Mouse (Mus musculus) bone marrow, adult 2 months (tissue): ENCODE measurements around the gene Inip. TPM values are rescaled to one million over a fixed set of nuclear protein-coding genes. Genes with fewer than 3 reads are reported as not detected.
A peak's percentile ranks its signal among the peaks of the same experiment; 100 is the strongest.
"Not testable (repeated sequence)": the region's sequence is repeated elsewhere in the genome, so short reads cannot be mapped to it uniquely, and the experiment has no call there.

Experiments used
- H3K27ac ChIP-seq: fragments of 200-500 bp; 2 replicates; pipeline ENCODE4 v1.5.1; 2012; ENCODE audit warnings: low read depth, mild to moderate bottlenecking, control low read depth, inconsistent platforms, low read length; ENCODE audit not compliant: control insufficient read depth, poor library complexity, insufficient read depth
- H3K4me1 ChIP-seq: fragments of 200-500 bp; 2 replicates; pipeline ENCODE4 v1.6.1; 2011; ENCODE audit warnings: low read length; ENCODE audit not compliant: control insufficient read depth, insufficient read depth
- H3K4me3 ChIP-seq: fragments of 200-500 bp; replicated peaks from 2 replicates; pipeline ENCODE3; 2011; ENCODE audit warnings: mild to moderate bottlenecking, low read depth, low read length, control low read depth; ENCODE audit not compliant: control insufficient read depth
- CTCF ChIP-seq: fragments of 200-500 bp; IDR thresholded peaks from 2 replicates; pipeline ENCODE4 v1.5.1; 2011; ENCODE audit warnings: low read length, control low read depth; ENCODE audit not compliant: control insufficient read depth, insufficient read depth
- POLR2A ChIP-seq: fragments of 200-500 bp; IDR thresholded peaks from 2 replicates; pipeline ENCODE4 v1.6.1; 2011; ENCODE audit warnings: low read depth, mild to moderate bottlenecking, control low read depth, low read length, borderline replicate concordance; ENCODE audit not compliant: control insufficient read depth
- WGBS: fragments of 180-500 bp; shearing (Covaris S2); methylation state at CpG from one replicate; pipeline ENCODE4 v1.1.7; 2018; 5-methylcytosine and 5-hydroxymethylcytosine counted together
- polyA plus RNA-seq: library from polyadenylated mRNA; stranded (reverse); fragments of >200 nt; gene quantifications from 2 replicates; pipeline ENCODE4 v1.2.4, GENCODE M21; 2011; ENCODE audit warnings: low replicate concordance; ENCODE audit not compliant: missing spikeins, insufficient read depth, insufficient read length

The Inip gene
- polyA plus RNA-seq, 1 experiment: 27.6 TPM

DNA sequence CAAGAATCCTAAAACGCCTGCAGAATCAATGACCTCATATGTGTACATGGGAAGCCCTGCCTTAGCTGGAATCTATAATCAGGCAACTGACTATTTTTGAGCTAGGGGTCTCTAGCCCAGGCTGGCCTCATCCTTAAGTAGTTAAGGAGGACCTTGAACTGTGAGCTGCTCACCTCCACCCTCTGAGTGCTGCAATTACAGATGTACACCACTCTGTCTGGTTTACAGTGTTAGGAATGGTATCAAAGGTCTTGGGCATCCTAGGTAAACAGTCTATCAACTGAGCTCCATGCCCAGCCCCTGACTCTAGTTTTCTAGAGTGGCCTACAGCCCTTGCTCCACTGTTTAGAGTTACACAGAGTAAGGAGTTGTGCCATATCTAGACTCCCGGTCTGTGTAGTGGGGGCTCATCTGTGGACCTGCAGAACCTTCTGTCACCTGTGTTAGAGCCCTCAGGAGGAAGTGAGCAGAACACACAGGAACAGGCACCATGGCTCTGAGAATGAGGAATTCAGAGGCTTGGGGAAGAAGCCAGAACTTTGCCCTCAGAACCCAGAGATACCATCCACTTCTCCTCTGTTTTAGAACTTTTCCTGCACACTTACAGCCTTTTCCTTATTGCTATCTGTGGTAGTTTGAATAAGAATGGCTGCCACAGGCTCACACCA lies 5.5 kb downstream of the Inip start:
- no peak overlapping the region for H3K27ac ChIP-seq
- H3K4me3 ChIP-seq: no peak overlapping the region
- 47% methylated on average over 2 of the region's 2 CpGs for WGBS
- no peaks in the 10 kb centered on the region for H3K4me1 ChIP-seq
- TF ChIP-seq CTCF: no peak

DNA sequence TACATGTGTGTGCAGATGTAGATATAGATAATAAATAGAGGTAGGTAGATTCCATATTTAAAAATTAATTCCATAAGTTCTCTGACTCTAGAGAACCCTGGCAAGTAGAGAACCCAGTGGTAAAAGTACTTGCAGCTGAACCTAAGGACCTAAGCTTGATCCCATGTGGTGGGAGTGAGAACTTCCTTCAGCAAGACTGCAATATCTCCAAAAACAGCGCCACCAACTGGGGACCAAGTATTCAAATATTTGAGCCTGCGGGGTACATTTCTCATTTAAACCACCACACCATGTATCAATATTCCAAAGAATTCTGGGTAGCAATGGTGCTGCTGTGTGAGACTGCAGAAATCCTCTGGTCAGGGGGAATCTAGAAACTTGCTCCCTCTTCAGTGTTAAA lies 7.3 kb downstream of the Inip start:
- Histone ChIP-seq H3K4me3 (no peak overlapping the region), H3K27ac (no peak overlapping the region), H3K4me1 (no peaks in the 10 kb centered on the region)
- no peak for TF ChIP-seq POLR2A
- no peak for TF ChIP-seq CTCF
- 89% methylated on average over 2 of the region's 2 CpGs for whole genome bisulfite sequencing

DNA sequence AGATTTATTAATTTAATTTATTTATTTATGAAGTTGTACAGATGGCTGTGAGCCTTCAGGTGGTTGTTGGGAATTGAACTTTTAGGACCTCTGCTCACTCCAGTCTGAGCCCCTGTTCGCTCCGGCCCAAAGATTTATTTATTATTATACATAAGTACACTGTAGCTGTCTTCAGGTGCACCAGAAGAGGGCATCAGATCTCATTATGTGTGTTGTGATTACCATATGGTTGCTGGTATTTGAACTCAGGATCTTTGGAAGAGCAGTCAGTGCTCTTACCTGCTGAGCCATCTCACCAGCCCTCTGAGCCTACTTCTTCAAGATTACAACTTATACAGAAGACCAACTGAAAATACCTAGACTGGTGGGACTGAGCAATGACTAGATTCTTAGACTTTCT lies 7.8 kb downstream of the Inip start:
- H3K4me3 ChIP-seq, H3K27ac ChIP-seq, H3K4me1 ChIP-seq: not testable (repeated sequence)
- WGBS: 76% methylated on average over 2 of the region's 2 CpGs

DNA sequence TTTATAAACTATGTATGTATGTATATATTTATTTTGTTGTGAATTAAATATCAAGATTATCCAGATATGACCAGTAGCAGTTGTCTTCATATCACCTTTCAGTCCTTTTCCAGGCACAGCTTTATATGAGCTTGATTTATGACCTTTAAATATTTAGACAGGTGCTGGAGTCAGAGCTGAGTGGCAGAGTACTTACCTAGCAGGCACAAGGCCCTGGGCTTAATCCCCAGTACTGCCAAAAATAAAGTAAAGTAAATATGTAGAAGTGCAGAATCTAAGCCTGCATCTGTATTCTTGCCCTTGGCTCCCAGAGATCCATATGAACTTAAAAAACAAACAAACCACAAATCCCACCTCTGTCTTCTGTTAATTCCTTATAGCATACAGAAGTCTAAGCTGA lies 12.4 kb downstream of the Inip start:
- H3K4me1 ChIP-seq: no peaks in the 10 kb centered on the region

DNA sequence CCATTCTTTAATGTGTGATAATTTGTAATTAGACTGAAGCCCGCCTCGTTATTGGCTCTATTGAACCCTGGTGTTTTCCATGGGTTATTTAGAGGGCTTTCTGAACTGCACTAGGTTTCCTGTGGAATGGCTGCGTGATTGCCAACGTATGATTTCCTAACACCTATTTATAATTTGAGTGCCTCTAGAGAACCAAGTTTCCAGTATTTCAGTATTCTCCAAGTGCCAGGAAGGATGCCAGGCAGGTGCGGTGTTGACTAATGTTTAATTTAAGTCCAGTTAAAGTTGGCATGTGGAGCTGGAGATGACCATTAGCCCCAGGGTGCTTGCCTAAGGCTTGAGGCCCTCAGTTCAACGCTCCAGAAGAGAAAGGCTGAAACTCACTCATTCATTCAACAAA lies 14.3 kb downstream of the Inip start:
- Histone ChIP-seq H3K4me3 (no peak overlapping the region), H3K27ac (no peak overlapping the region), H3K4me1 (no peaks in the 10 kb centered on the region)
- 67% methylated on average over 6 of the region's 6 CpGs for WGBS
- TF ChIP-seq POLR2A (no peak), CTCF (no peak)

More for the DNA sequence above, 12.4 kb downstream of the Inip start:
- TF ChIP-seq CTCF: no peak
- H3K4me3 ChIP-seq: no peak overlapping the region
- no peak overlapping the region for H3K27ac ChIP-seq

DNA sequence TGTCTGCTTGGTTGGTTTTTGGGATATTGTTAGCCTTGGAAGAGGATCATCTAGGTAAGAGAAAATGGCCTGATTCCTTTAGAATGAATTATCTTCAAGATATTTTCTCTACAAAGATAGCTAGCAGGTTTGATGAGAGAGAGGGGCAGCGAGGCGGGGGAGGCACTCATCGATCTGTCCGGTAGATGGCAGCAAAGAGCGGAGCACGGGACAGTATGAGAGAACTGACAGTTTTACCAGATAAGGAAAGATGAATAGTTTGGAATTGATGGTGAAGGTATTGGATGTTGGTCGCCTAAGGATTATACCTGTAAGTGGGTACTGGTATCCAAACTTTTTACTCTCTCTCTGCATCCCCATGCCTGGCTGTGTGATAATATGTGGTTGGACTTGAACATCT lies 14.7 kb downstream of the Inip start:
- Histone ChIP-seq H3K4me1 (no peaks in the 10 kb centered on the region; the same call in 1 of the 2 replicates), H3K27ac (no peak overlapping the region), H3K4me3 (no peak overlapping the region)
- WGBS: under 1% methylated on average over 7 of the region's 7 CpGs
- TF ChIP-seq CTCF (peak; percentile 96), POLR2A (no peak)

DNA sequence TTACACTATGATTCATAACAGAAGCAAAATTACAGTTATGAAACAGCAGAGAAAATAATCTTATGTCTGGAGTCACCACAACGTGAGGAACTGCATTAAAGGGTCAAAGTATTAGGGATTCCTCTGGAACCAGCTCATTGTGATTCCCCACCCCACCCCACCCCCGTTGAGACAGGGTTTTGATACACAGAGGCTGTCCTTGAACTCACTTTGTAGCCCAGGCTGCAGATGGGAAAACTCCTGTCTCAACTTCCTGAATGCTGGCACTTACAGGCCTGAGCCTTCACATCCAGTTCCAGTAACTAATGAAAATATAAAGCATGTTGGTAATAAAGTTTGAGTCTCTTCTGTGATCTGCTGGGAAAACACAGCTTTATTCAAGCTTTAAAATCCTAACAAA lies 16.0 kb downstream of the Inip start:
- no peaks in the 10 kb centered on the region; the same call in 1 of the 2 replicates for H3K4me1 ChIP-seq
- H3K4me3 ChIP-seq: no peak overlapping the region
- 43% methylated on average over 2 of the region's 2 CpGs for WGBS
- TF ChIP-seq CTCF (no peak), POLR2A (no peak)
- H3K27ac ChIP-seq: no peak overlapping the region

DNA sequence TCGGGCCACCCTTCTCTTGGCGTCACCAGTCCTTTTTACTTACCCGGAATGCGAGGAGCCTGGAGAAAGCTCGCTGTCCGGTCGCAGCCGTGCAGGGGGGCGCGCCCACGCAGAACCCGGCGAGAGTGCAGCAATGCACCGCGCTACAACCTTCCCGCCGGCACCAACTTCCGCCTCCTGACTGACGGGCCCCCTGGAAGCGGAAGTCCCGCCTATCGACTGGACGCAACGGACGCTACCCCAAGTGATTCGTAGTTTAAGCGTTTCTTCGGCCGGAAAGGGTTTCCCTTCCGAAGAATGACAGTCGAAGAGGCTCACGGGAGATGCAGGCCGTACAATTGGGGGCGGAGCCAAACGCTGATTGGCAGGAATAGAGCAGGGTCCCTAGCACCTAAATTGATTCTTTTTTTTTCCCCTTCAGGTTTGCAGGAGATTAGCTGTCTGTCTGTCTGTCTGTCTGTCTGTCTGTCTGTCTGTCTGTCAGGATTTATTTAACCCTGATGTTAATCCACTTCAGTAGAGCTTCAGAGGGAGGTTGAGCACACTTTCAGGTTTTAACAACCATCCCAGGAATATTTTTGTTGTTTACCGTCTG lies 17.6 kb downstream of the Inip start:
- peak; percentile 51; the same call in 1 of the 2 replicates for TF ChIP-seq POLR2A
- no peak for TF ChIP-seq CTCF
- peak overlapping the region; percentile 90 for H3K4me3 ChIP-seq
- H3K4me1 ChIP-seq: no peaks in the 10 kb centered on the region; the same call in 1 of the 2 replicates
- peak overlapping the region; percentile 54 for H3K27ac ChIP-seq
- WGBS: 1% methylated on average over 36 of the region's 36 CpGs

DNA sequence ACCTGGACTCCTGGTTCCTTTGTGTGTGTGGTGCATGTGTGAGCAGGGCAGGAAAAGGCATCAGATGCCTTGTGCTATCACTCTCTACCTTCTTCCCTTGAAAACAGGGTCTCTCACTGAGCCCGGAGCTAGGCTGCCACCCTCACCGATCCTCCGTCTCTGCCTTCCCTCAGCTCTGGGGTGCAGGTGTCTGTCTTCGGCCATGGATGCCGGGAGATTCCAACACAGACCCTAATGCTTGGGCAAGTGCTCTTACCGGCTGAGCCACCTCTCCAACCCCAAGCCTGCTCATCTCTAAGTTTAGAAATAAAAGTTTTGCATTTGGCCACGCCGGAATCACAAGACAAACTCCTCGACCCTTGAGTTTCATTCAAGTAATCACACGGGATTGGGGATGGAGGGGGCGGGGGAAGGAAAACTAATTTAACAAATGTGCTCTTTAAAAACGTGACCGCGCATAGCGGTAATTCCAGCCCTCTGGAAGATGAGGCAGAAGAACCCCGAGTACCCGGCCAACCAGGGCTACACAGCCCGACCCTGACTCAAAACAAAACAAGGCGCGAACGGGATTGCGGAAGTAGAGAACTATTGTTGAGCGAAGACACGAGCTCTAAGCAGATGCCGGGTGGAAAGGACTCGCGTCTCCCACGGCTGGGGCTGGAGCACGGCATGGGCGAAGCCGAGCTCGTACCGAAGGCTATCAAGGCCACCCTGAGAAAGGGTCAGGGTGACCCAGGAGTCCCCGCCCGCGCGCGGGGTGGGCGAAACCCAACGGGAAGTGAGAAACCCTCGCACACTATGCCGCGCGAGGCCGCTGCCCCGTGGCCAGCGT lies 18.3 kb downstream of the Inip start:
- TF ChIP-seq POLR2A (no peak), CTCF (no peak)
- WGBS: under 1% methylated on average over 47 of the region's 47 CpGs
- Histone ChIP-seq H3K27ac (peak overlapping the region; percentile 54), H3K4me3 (peak overlapping the region; percentile 90), H3K4me1 (no peaks in the 10 kb centered on the region; the same call in 1 of the 2 replicates)
